Mouse (Mus musculus) urinary bladder, postnatal 25 days (tissue): ENCODE results near the gene Tm4sf20.
A peak's percentile ranks its signal among the peaks of the same experiment; 100 is the strongest.

Experiments used
- DNase-seq: peaks from one replicate; pipeline ENCODE4 v3.0.0; 2022; ENCODE audit warnings: low spot score

The Tm4sf20 gene

GRCm38 (mm10) chr1:82768269-82768668 is at the start of gene Tm4sf20:
Tm4sf20 (minus strand) TSS chr1:82768461.
- no peak for DNase-seq

DNA sequence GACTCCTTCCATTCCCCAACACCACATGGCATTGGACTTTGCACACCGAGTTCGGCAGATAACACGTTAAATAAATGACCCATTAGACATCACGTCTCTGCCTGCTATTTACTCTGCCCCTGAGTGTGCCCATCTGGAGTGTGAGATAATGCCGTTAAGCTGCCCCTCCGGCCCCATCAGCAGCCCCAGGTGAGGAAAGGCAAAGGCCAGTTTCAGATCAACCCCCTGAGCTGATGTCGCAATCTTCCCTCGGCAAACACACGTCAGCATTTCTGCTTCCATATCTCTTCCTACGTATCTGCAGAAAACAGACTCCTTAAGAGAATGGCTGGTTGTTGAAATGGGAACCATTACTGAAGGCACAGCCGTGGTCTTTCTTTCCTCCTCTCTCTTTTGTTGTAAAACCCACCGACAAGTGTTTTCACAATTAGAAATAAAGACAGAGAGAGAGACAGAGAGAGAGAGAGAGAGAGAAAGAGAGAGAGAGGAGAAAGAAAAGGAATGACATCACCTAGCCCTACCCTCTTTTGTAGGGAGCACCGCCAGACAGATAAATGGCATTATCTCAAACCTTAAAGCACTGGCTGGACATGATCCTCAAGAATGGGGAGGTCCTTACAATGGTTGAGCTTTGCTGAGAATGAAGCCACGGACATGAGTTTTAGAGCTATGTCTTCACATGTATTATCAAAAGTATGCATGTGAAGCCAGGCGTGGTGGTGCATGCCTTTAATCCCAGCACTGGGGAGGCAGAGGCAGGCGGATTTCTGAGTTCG is 47.9 kb upstream of the Tm4sf20 start:
- DNase-seq: peak; percentile 18

GRCm38 (mm10) chr1:82811766-82812165 is 43.5 kb upstream of the Tm4sf20 start:
- no peak for DNase-seq

- DNase-seq: no peak
These were observed 40.3 kb upstream of the Tm4sf20 start for GRCm38 (mm10) chr1:82808564-82808963.

- no peak for DNase-seq
These were observed 38.9 kb upstream of the Tm4sf20 start for GRCm38 (mm10) chr1:82807206-82807605.

GRCm38 (mm10) chr1:82806391-82806790 is 38.1 kb upstream of the Tm4sf20 start:
- DNase-seq: no peak

GRCm38 (mm10) chr1:82804059-82804458 is 35.8 kb upstream of the Tm4sf20 start:
- no peak for DNase-seq

- DNase-seq: no peak
These were observed 35.3 kb upstream of the Tm4sf20 start for GRCm38 (mm10) chr1:82803608-82804007.

DNA sequence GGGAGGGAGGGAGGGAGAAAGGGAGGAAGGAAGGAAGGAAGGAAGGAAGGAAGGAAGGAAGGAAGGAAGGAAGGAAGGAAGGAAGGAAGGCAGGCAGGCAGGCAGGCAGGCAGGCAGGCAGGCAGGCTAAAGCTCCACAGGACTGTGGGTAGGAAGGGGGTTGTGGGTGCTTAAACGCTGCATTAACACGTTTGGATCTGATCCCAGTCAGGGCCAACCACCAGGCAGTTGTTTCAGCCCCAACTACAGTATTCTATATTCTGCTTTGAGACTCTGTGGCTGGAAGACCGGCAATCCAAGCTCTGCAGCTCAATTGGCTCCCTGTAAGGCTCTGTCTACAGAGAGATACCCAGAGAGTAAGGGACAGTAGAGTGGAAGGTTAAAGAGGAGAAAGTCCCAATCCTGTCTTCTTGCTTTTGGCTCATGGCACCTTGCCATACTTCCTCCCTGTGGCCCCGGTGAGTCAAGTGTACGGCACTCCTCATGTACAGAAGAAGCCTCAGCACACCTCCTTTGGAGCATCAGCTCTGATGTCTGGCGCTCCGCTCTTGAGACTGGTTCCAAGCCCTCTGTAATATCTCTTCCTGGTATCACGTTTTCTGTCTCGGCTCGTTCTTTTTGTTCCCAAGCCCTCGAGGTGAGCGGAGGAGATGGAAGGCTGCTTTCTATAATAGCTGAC is 33.0 kb upstream of the Tm4sf20 start:
- DNase-seq: no peak

DNA sequence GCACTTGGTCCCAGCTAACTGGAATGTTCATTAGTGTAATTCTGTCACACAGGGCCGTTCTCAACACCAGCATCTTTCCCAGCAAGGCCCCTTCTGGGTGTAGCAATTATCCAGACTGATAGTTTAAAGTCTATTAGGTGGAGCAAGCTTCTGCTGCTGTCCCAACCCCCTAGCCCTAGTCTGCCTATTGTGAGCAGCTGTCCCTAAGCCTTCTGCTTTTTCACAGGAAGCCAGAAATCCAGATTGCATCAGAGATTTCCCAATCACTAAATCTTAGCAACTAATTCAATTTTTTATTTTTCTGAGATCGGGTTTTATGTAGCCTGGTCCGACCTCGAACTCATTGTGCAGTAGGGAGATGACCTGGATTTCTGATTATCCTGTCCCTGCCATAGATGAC is 30.7 kb upstream of the Tm4sf20 start:
- DNase-seq: no peak

DNA sequence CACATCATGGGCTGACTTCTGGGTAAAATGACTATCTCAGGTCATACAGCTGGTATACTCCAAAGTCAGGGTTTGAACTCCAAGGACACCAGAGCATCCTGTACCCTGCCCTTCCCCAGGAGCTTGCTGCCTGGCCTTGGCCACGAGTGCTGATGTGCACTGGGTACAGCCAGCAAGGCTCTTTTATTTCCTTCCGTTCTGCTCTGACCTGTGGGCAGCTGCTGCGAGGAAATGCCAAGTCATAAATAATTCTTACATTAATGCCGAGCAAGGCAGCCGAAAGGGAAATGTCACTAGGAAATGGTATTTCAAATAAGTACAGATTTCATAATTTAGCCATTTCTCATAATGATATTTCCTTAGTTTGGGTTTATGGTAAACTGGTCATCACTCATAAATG is 30.0 kb upstream of the Tm4sf20 start:
- no peak for DNase-seq

GRCm38 (mm10) chr1:82797088-82797487 is 28.8 kb upstream of the Tm4sf20 start:
- DNase-seq: no peak

DNA sequence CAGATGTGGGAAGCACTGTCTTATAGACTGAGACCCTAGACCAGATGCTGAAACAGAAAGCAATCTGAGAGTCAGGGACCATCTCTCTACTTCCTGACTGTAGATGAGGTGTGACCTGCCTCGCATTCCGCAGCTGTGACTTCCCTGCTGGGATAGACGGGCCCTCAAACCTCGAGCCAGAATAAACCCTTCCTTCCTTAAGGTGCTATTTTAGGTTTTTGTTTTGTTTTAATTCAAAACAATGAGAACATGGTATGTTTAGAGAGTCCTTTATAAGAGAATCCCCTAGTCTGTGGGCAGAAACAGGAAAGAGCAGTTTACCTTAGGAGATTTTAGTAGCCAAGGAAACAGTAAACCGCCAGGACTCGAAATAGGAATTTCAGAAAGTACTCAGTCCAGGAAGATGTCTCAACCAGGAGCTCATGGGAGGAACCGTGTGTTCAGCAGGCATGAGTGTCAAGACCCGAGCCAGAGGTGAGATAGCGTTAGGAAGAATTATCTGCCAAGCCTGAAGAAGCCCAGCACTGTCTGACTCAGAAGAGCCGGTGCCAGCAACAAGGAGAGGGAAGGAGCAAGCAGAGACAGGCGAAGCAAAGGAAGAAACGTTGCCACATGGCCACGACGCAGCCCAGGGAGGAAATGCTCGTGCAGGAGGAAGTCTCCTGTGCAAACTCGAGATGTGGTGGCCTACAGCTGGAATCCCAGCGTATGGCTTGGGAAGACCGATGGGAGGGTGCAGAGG is 27.6 kb upstream of the Tm4sf20 start:
- no peak for DNase-seq

DNA sequence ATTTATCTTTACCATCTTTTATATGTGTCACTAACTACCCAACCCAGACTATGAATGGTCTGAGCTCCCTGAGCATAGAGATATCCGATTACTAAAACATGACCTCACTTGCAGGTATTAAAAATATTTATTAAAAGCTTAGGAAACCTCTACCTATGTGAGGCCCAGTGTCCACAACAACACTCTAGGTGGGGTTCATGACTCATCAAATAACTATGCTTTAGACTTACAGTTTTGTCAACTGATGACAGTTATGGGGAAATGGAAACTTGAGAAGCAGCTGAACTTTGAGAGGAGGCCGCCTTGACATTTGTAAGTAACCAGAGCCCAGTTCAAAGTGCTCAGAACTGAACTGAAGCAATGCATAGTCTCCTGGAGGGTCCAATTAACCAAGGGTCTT is 26.9 kb upstream of the Tm4sf20 start:
- DNase-seq: no peak

DNA sequence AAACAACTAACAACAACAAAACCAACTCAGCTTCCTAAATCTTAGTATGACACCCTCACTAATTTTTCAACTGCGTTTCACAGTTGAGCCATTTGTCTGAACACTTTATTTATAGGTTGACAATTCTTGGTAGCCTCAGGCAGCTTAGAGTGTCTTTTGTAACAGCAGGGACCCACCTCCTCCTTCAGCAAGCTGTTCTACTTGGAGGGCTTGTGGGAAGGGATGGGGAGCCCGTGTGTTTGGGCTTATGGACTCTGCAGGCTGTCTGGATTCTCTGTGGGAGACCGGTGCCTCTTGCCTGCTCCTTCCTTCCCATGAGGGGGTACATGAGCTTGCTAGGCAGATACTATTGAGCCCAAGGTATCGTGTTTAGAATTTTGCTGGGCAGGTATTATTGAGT is 25.7 kb upstream of the Tm4sf20 start:
- no peak for DNase-seq

GRCm38 (mm10) chr1:82793110-82793509 is 24.8 kb upstream of the Tm4sf20 start:
- DNase-seq: no peak

- no peak for DNase-seq
These were observed 24.0 kb upstream of the Tm4sf20 start for GRCm38 (mm10) chr1:82792238-82792637.

DNA sequence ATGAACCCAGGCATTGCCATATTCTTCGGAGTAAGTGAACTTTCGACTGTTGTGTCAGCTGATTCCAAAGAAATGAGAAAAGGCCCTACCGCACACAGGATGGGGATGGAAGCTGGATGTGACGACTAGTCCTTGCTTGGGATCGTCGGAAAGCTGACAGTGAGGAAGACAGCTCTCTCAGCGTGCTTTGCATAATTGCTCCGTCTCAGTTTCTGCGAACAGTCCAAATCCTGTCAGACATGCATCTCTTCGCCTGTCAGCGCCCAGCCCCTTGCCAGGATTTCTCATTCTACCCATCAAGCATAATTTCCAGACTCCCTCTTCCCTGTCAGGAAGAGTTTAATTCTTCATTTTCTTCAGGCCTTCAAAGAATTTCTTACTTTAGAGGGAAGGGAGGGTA is 22.8 kb upstream of the Tm4sf20 start:
- no peak for DNase-seq

DNA sequence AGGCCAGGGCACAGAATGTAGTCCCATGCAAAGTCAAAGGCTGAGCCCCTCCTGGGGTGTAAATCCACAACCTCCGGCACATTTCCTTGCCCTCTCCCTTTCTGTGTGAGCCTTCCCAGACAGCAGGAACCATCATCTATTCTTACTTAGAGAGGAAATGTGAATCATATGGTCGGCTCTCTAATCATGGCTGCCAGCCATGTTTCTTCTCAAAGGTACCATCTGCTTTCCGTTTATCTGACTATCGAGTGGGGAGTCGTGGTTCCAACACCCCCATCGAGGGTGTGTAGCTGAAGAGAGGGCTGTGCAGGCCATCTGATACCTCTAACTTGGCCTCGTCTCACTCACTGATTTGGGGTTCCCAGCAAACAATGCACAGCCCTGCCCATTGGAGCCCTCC is 19.8 kb upstream of the Tm4sf20 start:
- DNase-seq: no peak

GRCm38 (mm10) chr1:82787414-82787813 is 19.2 kb upstream of the Tm4sf20 start:
- DNase-seq: peak; percentile 46

DNA sequence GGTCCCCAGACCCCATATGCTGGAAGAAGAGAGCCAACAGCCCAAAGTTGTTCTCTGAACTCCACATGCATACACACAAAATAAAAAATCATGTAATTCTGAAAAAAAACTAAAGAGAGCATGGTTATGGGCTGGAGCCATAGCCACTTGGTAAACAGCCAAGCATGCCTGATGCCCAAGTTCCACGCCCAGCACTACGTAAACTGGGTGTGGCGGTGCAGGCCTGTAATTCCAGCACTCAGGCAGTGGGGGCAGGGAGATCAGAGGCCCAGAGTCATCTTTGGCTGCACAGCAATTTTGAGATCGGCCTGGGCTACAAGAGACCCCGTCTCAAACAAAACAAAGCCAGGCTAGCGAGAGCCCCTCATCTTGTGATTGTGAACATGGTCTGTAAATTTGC is 17.3 kb upstream of the Tm4sf20 start:
- peak; percentile 41 for DNase-seq

DNA sequence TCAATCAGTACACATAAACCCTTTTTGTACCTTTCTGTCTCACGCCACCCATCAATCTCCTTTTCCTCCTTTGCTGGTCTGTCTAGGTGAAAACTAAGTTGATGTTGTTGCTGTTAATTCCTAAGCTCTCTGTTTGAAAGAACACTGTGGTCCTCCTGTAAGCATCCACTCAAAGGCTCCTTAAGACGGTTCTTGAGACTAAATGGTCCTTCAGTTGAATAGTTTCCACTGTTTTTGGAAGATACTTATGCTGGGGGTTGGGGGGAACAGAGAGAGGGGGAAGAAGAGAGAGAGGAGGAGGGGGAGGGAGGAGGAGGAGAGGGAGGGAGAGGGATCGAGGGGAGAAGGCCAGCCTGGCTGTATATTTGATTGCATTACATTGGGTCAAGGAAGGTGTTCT is 15.3 kb upstream of the Tm4sf20 start:
- DNase-seq: no peak

DNA sequence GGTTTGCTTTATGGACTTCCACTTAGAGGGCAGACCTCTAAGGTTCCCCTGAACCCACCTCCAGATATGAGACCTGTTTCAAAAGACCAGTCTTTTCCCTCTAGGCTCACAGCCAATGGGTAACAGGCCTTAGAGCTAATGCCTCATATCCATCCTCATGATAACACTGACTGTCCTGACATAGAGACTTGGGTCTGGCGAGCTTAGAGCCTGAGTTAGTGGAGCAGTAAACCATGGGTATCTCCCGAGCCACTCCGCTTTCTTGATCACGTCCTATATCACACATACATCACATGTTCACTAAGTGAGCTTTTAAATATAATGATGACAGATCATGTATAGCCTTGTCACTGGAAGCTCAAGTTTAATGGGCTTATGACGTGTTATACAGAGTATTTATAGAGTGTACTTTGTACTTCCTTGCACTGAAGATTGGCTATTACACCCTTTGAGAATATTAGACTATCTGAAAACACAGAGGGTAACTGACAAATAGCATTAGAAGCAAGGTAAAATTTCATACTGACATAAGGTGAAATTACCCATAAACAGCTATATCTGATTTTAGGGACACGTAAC is 11.2 kb upstream of the Tm4sf20 start:
- DNase-seq: no peak
